Mouse (Mus musculus) E14TG2a.4 (cell line): ENCODE results near the gene Sncb.

Experiments used
- CTCF ChIP-seq: conservative IDR thresholded peaks from 2 replicates; pipeline ENCODE4 v1.5.1; 2014; ENCODE audit warnings: low read length
- POU5F1 ChIP-seq: IDR thresholded peaks from 2 replicates; pipeline ENCODE4 v1.6.1; 2014; ENCODE audit warnings: low read length, borderline replicate concordance

GRCm38 (mm10) chr13:54806434-54806976 is 40.1 kb upstream of the Sncb start:
- TF ChIP-seq CTCF = no peak
- TF ChIP-seq POU5F1 = no peak
